ENCODE assay signal across 11 mouse cellular contexts in the genomic region with DNA sequence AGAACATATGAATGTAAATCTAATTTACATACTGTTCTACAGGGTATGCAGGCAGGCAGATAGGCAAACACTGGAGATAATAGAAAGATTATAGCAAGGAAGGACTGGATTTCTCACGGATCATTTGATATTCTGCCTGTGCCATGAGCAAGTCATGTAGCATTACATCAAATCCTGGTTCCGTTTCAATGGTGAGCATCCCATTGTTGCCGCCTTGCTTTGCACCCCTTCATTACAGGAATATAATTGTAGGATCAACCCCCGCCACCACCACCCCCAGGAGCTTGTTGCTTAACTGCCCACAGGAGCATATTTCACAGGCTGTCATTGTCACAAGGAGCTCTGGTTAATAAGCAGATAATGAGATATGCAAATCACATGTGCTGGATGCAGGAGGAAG.
"Had no signal": no experiment of that assay in that cellular context is flagged by ENCODE, and none has a peak within 500 bp of the region (broad histone marks: within the 10 kb centered on the region; RNA-seq: fewer than 3 reads in every experiment).

No protein-coding gene starts in this region.

- H3K36me3 ChIP-seq: limb, embryonic 12.5 days; liver, embryonic 13.5 days; neural tube, embryonic 12.5 days had no signal

- DNase-seq: kidney, adult 18-20 months; kidney, postnatal 14 days; liver; liver, embryonic 13.5 days; lung, adult 18-20 months; right cerebral cortex, adult 18-20 months; right cerebral cortex, postnatal 25 days; thymus, postnatal 4 days had no signal

- H3K9ac ChIP-seq: limb, embryonic 12.5 days; liver, embryonic 13.5 days; neural tube, embryonic 12.5 days had no signal

- H3K4me2 ChIP-seq: limb, embryonic 12.5 days; liver, embryonic 13.5 days; neural tube, embryonic 12.5 days had no signal

- H3K27me3 ChIP-seq: limb, embryonic 12.5 days; liver, embryonic 13.5 days; neural tube, embryonic 12.5 days had no signal

- H3K4me3 ChIP-seq: limb, embryonic 12.5 days; liver, embryonic 13.5 days; neural tube, embryonic 12.5 days had no signal

- H3K4me1 ChIP-seq: liver, embryonic 13.5 days; neural tube, embryonic 12.5 days had no signal

- H3K27ac ChIP-seq: limb, embryonic 12.5 days; liver, embryonic 13.5 days; neural tube, embryonic 12.5 days; stomach, postnatal 0 days had no signal

- H3K9me3 ChIP-seq: limb, embryonic 12.5 days; liver, embryonic 13.5 days; neural tube, embryonic 12.5 days had no signal
